Mouse (Mus musculus): ENCODE data around the gene Nxn.
A peak's percentile ranks its signal among the peaks of the same experiment; 100 is the strongest.

The Nxn gene

DNA sequence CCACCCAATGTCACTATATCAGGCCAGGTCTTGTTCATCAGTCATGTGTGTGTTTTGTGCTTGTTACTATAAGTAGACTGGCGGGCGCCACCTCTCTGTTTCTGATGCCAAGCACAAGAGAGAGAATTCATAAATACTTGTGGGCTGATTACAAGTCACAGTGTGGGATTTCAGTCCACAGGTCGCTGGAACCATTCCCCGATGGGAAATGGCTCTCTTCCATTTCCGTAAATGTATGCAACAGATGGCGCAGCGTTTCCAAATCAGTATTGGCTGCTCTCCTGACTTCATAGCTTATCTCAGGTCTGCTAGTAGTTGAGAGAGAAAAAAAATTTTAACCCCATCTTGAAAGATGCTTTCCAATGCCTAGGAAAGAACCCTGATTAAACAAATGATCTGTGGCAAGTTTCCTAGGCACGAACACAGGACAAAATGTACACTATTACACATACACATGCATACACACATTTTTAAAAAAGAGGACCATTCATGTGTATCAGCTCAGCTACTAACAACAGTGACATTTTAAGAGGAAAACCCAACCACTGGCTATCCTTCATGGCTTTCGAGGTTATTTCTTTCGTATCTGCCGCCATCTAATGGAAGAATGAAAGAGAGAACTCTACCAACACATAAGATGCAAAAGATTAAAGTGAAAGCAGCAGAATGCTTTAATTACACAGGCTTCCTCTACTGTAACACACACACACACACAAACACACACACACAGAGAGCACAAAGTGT lies 819 bp upstream of the Nxn start:
- no peak for DNase-seq (ENCODE audit: low spot score)

DNA sequence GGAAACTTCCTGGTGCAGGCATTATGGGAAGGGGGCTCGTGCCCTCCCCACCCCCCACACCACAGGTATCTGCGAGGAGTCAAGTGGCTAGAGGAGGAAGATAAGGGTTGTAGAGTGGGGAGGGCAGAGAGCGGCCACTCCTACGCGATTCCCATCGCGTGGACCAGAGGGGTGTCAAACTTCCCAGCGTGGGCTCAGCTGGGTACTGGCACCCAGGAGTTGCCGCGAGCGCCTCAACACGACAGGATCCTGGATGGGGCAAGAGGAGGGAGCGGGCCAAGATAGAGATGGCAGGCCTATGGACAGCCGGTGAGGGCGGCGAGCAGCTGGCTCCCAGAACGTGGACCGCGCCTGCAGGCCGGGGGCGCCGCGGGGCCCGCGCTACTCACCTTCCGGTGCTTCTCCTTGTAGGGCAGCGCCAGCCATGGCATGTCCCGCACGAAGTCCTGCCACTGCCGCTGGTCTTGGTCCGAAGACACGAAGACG lies 585 bp downstream of the Nxn start:
- no peak for DNase-seq (ENCODE audit: low spot score)

DNA sequence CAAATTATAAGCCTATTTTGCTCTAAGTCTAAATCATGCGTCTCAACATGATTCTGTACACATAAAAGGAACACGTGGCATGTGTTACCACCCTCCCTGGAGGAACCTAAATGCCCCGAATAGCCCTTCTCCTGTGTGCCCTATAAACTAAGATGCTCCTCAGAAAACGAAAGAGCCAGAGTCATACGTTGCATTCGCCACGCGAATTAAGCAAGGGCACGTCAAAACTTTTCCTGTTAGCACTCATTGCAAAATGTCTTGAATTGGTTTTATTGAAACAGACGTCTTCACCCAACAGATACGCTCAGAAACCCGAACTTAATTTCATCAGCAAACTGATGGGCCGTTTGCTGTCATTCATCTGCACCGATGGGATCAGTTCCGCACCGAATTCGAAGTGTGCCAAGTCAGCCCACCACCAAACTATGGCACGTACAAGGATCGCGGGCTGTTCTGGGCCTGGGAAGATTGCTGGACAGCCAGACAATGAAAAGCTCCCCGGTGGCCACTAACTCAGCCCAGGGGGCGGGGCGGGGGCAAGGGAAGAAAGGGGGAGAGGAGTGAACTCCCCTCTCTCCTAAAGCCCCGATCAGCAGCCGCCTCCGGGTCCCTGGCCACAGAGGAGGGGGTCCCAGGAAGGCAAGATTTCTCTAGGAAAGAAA lies 1.2 kb downstream of the Nxn start:
- peak; percentile 51 for DNase-seq (ENCODE audit: low spot score)

DNA sequence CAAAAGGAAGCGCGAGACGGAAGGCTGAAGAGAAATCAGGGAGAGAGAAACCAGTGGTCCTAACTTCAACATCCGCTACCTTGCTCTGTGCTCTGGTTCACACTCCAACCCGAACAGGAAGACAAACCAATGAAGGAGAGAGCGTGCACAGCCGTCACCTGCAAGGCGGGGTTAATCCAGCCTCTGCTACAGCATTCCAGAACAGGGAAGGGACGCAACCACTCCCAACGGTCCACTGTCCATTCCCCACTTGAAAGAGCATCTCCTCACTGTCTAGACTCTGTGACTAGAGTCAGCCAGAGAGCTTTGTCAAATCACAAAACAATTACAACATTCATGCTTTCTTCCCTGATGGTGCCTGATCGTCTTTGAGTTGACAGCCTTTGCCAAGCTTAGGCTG lies 5.9 kb downstream of the Nxn start:
- no peak for DNase-seq (ENCODE audit: low spot score)

DNA sequence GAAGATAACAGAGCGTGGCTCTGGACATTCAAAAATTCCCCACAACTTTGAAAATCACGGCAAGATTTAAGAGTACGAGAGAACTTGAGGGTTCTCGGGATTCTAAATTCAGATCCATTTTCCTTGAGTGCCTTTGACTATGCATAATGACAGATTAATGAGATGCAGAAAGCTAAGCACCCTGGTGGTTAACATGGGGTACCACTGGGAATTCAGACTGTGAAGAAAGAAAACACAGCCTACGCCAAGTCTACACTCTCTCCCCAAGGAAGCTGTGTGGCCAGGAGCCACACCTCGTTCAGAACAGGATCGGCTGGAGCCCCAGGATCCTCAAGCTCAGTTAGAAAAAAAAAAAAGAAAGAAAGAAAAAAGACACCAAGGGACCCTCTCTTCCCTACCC lies 6.4 kb downstream of the Nxn start:
- no peak for DNase-seq (ENCODE audit: low spot score)

DNA sequence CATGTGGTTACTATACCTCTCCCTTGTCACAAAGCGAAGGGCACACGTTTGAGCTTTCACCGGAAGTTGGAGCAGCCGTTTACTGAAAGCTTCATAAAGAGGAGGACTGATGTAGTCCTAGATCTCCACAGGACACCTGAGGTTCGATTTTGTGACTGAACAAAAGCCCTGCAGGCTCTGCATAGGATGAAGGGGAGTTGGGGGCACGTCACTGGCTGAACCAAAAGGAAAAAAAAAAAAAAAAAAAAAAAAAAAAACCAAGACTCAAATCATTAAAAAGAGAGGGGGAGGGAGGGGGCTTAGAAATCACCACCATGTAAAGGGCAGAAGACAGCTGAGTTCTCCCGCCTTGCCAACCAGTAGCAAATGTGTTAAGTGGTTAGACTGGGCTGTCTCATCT lies 10.2 kb downstream of the Nxn start:
- DNase-seq (ENCODE audit: low spot score) = no peak

DNA sequence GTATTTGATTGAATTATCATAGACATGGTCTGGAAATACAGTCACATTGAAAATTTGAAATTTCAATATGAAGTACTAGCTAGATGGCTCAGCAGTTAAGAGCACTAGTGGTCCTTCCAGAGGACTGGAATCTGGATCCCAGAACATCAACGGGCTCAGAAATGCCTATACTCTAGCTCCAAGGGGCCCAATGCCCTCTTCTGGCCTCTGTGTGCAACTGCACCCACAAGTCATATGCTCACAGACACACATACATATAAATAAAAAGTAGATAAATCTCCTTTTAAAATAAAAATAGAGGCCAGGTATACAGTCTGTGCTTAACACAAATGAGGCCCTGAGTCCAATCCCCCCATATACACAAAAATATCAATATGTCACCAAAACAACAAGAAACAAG lies 11.8 kb downstream of the Nxn start:
- DNase-seq (ENCODE audit: low spot score) = no peak

DNA sequence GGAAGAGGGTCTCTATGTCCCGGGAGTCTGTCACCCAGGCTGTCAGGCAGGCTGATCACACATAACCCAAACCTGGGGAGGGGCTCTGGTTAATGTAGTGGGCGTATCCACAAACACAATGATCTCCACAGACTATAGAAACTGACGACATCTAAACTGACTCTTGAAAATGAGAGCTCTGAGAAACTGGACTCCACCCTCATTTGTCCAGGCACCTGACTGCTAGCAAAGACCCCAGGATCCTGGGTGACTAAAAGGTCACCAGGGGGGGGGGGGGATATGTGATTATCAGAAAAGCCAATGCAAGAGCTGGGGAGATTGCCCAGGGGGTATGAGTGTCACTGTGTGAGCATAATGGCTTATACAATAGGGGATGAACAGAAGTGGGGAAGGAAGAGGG lies 13.2 kb downstream of the Nxn start:
- no peak for DNase-seq (ENCODE audit: low spot score)

DNA sequence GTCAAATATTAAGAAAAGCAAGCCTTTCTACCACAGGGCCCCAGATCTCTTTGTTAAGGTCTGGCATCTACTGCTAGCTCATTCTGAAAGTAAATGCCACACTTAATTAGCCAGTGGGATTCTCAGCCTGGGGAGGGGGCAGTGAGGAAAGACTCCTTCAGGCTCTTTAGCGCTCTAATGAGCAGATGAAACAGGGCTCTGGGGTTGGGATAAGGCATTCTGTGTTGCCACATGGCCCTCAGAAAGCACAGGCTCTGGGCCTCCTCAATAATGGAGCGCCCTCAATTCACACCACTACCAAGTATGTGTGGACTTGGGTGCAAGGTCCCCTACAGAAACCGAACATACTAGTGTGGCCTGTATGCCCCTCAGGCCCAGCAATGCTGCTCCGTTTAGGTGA lies 13.9 kb downstream of the Nxn start:
- no peak for DNase-seq (ENCODE audit: low spot score)

DNA sequence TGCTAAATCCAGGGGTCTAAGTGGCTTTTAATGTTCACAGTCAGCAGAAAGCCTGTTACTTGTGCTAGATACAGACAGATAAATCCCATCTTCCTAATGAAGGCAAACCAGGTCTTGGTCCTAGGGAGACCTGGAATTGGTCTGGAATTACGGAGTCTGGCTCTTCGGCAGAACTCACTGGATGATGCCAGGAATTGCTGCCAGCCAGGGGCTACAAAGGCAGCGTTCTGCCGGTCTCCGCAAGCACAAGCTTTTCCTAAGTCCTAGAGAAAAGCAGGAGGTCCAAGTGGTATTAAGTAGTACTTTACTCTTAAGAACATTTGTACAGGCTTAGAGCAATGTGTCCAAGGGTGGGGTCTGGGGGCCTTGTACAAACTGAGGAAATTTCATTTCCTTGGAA lies 14.6 kb downstream of the Nxn start:
- DNase-seq (ENCODE audit: low spot score) = no peak

DNA sequence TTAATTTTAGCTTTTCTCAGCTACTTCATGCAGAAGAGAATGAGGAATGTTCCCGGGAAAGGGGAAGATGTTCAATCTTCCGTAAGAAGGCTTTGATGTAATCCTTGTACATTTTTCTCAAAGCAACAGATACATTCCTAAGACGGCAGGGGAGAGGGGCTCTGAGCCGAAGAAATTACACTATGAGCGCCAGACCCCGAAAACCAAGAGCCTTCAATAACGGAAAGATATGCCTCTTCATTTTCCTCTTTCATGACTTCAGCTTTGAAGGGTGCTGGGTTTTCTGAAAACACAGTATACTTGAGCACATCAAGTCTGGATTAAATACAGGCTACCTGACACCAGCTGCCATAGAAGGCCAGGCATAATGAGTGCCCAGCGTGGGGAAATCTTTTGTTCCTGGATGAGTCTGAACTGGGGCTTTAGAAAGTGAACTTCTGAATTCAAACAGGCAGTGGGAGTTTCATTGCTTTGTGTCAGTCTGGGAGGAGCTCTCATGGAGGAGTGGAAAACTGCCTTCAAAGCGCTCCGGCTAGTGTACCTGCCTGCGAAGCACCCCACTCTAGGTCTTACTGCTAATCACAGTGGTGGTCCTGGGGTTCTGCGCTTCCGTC lies 16.1 kb downstream of the Nxn start:
- no peak for DNase-seq (ENCODE audit: low spot score)

DNA sequence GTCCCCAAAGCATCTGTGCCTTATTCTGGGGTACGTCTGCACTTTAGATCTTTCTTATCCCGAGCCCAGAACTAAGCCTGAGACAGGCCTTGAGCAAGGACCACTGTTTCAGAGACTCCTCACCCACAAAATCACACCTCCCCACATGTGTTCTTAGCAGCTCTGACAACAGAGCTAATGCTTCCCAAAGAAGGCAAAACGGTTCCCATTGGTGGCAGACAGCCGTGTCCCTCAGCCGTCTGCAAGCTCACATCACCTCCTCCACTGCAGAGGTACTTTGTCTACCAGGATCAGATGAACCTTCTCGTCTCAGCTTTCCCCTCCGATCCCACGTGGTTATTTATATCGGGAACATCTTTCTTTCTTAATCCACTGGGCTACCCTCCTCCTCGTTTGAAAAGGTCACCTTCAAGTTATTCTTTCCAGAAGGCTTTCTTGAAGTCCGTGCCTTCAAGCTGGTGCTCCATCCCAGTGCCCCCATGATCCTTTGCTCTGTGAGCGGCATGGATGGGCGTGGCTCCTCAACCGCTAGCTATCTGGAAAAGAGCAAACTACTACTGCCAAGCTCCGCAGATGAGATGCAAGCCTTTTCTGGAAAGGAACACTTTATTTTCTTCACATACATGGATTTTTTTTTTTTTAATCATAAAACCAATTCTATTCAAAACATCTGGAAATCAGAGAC lies 17.6 kb downstream of the Nxn start:
- no peak for DNase-seq (ENCODE audit: low spot score)

DNA sequence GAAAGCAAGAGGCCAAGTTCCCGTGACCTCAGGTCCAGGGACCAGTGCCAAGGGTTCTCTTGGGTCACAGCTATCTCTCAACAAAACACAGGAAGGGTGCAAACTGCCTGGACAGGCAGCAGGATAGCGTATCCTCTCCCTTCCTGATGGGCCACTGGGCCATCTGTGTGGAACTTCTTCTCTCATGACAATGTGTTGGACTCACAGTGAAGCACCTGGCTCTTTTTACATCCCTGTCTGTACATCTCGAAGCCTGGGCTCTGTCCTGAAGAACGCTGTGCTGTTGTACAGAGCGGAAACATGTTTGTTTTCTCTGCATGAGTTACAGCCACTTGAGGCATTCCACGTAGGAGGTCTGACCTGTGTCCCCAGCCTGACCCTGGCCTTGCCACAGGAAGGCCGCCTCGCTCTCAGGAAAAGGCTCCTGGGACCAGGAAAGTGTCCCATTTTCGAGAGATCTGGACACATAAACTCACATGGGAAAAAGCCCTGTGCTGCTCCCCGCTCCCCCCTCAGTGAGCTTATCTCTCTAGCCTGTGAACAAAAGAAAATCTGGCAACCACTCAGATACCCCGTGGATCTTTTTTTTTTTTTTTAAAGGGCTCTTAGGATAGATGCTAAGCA lies 18.9 kb downstream of the Nxn start:
- peak; percentile 59 for DNase-seq (ENCODE audit: low spot score)

DNA sequence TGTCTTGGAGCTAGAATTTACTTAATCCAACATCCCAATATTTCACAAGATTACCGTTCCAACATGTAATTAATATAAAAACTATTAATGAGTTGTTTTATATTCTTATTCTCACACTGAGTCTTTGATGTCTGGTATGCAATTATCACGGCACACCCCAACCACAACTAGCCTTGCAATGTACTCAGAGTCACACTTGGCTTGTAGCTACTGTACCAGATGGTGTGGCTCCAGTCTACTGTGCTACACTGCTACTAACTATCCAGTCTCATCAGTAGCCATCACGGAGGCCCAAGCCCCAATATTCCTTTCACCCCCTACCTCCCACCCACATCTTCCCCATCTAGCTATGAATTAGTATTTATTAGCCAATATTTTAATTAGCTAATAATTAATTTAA lies 22.5 kb downstream of the Nxn start:
- no peak for DNase-seq (ENCODE audit: low spot score)

DNA sequence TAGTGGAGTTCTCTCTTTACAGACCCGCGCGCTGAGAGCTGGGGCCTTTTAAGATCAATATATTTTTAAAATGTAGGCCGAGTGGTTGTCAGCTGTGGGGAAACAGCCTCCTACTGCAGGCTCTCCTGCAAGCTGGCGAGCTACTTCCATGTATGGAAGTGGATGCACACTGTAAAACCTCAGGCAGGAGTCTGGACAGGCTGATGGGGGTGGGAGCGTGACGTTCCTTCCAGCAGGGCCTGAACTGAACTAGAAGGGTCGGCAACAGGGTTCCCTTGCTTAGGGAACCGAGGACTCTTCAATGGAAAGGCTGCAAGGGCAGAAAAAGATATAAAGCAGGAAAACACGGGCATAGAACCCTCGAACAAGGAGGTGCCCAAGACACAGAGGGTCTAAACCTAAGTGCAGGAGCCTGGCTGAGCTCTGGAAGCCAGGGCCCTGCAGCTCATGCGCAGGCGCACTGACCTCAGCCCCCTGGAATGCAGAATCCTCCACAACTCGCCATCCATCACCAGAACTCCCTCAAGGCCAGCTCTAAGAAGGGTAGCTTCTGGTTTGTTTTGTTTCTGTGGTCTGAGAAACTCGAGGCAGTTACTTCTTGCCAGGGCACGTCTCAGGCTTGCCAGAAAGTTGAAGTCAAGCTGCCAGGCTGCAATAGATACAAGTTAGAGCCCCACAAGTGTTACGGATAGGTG lies 24.3 kb downstream of the Nxn start:
- DNase-seq (ENCODE audit: low spot score) = peak; percentile 81

DNA sequence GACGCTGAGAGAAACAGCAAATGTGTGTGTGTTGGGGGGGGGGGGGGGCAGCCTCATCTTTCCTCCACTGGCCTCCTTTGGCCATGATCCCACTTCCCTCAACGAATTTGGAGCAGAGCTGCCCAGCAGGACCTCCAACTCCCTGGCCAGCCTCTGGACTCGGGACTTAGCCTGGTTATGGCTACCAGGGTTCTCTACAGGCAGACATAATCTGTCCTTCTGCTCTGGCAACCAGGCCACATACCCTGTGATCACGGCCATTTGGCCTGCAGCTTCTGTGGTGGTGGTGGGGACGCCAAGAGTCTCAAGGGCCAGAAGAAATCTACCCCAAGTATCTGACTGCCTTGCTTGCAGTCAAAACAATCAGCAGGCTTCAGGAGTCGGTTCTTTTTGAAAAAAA lies 26.4 kb downstream of the Nxn start:
- no peak for DNase-seq (ENCODE audit: low spot score)

DNA sequence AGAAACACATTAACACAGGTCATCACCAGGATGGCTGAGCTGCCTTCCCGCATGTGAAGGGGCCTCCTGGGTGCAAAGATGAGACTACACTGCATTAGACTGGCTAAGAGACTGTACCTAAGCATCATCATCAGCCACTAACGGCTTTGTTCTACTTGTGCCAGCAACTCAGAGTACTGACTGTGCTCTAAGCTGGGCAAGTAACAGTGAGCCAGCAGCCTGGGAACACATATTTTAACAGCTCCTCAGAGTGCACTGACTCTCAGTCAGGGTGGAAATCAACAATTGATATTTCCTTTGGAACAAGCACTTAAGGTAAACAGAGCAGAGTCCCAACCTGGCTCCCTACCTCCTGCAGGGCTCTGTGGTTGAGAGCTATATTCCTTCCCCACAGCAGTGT lies 26.8 kb downstream of the Nxn start:
- no peak for DNase-seq (ENCODE audit: low spot score)

DNA sequence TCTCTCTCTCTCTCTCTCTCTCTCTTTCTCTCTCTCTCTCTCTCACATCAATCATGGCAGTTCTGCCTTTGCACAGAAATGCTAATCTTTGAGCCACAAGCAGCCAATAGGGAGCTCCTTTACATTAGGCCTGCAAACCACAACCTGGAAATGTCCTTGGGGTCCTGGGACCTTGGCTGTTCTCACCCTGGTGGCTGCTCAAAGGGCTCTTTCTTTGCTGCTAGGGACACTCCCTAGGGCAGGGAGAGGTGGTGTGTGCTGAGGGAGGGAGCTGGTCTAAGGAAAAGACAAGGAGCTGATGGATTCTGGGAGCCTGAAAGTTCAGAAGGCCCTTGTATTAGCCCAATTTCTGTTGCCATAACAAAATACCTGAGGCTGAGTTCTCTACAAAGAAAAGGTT lies 28.4 kb downstream of the Nxn start:
- no peak for DNase-seq (ENCODE audit: low spot score)

DNA sequence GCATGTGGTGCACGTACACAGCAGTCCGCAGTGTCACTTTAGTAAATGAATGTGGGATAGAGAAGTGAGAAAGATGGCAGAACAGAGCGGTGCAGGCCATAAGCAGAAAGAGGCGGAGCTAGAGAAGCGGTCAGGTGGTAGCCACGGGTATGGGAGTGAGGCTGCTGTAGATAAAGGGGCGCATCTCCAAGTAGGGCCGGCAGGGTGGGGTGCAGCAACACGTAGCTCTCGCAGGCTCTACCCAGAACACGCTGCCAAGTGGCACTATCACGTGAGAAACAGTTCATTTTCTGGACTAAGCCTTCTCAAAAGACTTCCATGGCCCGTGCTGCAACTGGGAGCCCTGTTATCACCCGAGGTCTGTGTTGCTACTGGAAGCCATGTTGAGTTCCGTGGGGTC lies 32.2 kb downstream of the Nxn start:
- no peak for DNase-seq (ENCODE audit: low spot score)

DNA sequence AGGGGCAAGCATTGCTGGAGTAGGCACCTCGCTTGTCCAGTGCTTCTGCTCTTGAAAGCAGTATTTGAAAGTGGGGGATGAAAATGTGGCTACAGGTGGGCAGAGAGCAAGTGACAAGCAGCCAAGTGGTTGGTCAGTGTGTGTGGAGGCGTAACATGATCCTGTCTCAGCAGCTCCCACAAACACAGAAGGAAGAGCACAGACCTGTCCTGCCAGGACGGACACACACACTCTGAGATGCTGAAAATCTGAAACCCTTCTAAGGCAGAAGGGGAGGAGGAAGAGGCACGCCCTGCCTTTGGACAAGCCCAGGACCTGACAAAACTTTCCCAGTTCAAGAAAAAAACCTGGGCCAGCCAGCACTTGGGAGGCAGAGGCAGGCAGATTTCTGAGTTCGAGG lies 34.9 kb downstream of the Nxn start:
- DNase-seq (ENCODE audit: low spot score) = no peak

DNA sequence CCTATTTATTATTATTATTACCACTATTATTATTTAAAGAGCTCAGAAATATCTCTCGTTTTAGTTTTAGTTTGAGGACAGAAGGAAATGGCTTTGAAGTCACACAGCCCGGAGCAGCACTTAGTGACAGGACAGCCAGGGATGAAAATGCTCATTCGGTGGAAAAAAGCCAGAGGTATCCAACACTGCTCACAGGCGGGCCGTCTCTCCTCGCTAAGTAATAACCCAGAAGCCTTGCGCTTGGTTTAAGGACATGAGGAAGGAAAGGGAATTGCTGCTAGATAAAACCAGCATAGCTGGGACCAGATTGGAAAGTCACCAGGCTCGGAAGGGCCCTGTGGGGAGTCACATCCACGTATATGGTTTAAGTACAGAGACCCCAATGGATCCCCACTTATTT lies 35.3 kb downstream of the Nxn start:
- DNase-seq (ENCODE audit: low spot score) = no peak

DNA sequence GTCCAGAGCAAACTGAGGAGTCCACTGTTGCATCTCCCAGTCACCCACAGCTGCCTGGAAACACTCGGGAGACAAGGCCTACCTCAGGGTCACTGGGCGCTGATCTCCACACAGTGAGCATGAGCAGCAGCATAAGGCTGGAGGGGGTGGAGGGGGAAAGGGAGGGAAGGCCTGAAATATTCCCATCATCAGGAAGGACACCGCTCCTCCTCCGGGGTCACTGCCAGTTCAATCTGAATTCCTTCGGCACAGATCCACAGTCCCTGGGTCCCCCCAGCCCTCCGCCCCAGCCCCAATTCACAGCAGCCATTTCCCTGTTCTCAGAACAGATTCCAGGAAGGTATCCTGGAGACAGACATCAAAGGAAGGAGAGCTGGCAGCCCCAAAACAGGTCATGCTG lies 35.8 kb downstream of the Nxn start:
- no peak for DNase-seq (ENCODE audit: low spot score)
